Mouse (Mus musculus) forebrain, embryonic 16.5 days (tissue): ENCODE measurements around the gene Slc24a4. TPM values are rescaled to one million over a fixed set of nuclear protein-coding genes. Genes with fewer than 3 reads are reported as not detected.

Experiments used
- ATAC-seq: fragments of 200-750 bp; cut with Nextera tagmentation; 2 replicates; pipeline ENCODE4 v1.8.0; 2017; ENCODE audit warnings: mild to moderate bottlenecking, moderate library complexity
- H3K27ac ChIP-seq: fragments of 300-500 bp; sonication (generic); 2 replicates; pipeline ENCODE4 v1.5.1; 2014; ENCODE audit warnings: low read length, control low read depth
- H3K27me3 ChIP-seq: fragments of 300-500 bp; sonication (generic); replicated peaks from 2 replicates; pipeline ENCODE4 v1.6.1; 2014; ENCODE audit warnings: low read length; ENCODE audit not compliant: control insufficient read depth, insufficient read depth
- H3K36me3 ChIP-seq: fragments of 300-500 bp; sonication (generic); 2 replicates; pipeline ENCODE4 v1.6.1; 2014; ENCODE audit not compliant: control insufficient read depth, insufficient read depth
- H3K4me1 ChIP-seq: fragments of 300-500 bp; sonication (generic); replicated peaks from 2 replicates; pipeline ENCODE4 v1.6.1; 2014; ENCODE audit warnings: low read length; ENCODE audit not compliant: control insufficient read depth, insufficient read depth
- H3K4me2 ChIP-seq: fragments of 300-500 bp; sonication (generic); 2 replicates; pipeline ENCODE4 v1.6.1; 2014; ENCODE audit warnings: mild to moderate bottlenecking, low read length, control low read depth
- H3K4me3 ChIP-seq: fragments of 300-500 bp; sonication (generic); replicated peaks from 2 replicates; pipeline ENCODE4 v1.5.1; 2014; ENCODE audit warnings: mild to moderate bottlenecking, low read length, control low read depth
- H3K9ac ChIP-seq: fragments of 300-500 bp; sonication (generic); replicated peaks from 2 replicates; pipeline ENCODE4 v1.6.1; 2014; ENCODE audit warnings: low read depth, low read length, control low read depth
- H3K9me3 ChIP-seq: fragments of 300-500 bp; sonication (generic); 2 replicates; pipeline ENCODE4 v1.6.1; 2016; ENCODE audit warnings: low read length; ENCODE audit not compliant: control insufficient read depth
- WGBS: fragments of 180-500 bp; shearing (Covaris S2); extraction: QIAGEN DNeasy Blood & Tissue Kit; methylation state at CpG from one replicate; pipeline ENCODE4 v1.1.7; 2014; 5-methylcytosine and 5-hydroxymethylcytosine counted together
- polyA plus RNA-seq: library from polyadenylated mRNA; unstranded; fragments of >200 nt; fragmentation: Nextera tagmentation; extraction: Ambion mirVana; gene quantifications from 2 replicates; pipeline ENCODE4 v1.2.1, GENCODE M21; 2015

Slc24a4 gene
- polyA plus RNA-seq, 1 experiment from 2014 or later: 1.3 TPM

DNA sequence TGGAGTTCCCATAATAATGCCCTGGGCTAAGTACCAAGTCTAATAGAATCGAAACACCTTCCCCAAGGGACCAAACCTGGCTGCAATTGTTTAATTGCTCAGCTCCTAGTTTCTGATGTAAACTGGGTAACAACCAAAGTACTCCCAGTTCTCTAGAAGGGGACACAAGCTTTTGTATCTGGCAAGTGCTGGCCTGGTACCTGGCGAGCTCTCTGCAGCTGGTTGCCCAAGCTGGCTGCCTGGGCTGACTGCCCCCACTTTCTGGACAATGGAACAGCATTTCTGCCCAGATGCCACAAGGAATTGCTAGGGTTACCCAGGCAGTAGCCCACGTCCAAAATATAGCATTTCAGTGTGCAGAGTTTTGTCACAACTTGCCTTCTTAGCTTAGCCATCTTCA lies 12.0 kb upstream of the Slc24a4 start:
- no peak overlapping the region for H3K27ac ChIP-seq
- no peaks in the 10 kb centered on the region for H3K9me3 ChIP-seq
- no peak overlapping the region for H3K9ac ChIP-seq
- 71% methylated on average over 3 of the region's 3 CpGs for WGBS
- H3K4me1 ChIP-seq: peaks cover 17% of the 10 kb centered on the region
- no peaks in the 10 kb centered on the region for H3K36me3 ChIP-seq
- H3K4me3 ChIP-seq: no peak overlapping the region
- no peak for ATAC-seq
- no peaks in the 10 kb centered on the region for H3K27me3 ChIP-seq
- no peak overlapping the region for H3K4me2 ChIP-seq

DNA sequence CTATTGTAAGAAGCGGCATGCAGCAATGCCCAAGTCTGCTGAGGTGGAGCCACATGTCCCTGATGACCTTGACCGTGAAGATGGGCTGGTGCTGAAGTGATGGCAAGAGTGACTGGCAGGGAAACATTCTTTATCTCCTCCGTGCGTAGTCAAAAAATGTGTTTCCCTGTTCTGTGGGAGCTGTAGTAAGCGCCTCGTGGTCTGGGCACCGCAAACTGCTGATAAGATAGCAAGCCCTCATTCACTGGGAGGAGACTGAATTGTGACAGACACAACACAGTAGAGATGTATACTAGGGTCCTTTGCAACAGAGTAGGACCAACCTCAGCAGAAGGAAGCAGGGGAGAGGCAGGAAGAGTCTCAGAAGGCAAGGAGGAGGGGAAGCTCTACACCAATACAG lies 10.5 kb upstream of the Slc24a4 start:
- 93% methylated on average over 7 of the region's 7 CpGs for WGBS
- no peak overlapping the region for H3K4me2 ChIP-seq
- H3K9me3 ChIP-seq: no peaks in the 10 kb centered on the region
- H3K9ac ChIP-seq: no peak overlapping the region
- no peak overlapping the region for H3K4me3 ChIP-seq
- no peaks in the 10 kb centered on the region for H3K36me3 ChIP-seq
- ATAC-seq: no peak
- H3K27ac ChIP-seq: no peak overlapping the region
- peaks cover 3% of the 10 kb centered on the region for H3K4me1 ChIP-seq
- no peaks in the 10 kb centered on the region for H3K27me3 ChIP-seq

DNA sequence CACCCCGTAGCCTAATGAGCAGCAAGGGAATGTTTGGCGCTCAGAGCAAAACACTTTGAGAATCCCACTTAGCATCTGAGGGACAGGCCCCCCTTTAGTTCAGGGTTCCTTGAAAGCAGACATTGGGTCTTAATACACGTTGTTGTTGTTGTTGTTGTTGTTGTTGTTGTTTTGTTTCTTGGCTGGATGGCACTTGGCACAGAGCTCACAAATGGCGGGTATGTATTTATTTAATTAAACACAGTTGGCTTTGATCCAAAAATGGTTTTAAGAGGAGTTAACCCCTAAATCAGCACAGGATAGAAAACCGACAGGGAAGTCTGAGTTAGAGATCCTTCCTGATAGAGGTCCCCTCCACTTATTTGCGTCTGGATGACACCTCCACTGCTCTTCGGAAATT lies 932 bp upstream of the Slc24a4 start:
- H3K4me2 ChIP-seq: peak overlapping the region; percentile 100
- H3K9ac ChIP-seq: no peak overlapping the region
- no peaks in the 10 kb centered on the region for H3K9me3 ChIP-seq
- peaks cover 27% of the 10 kb centered on the region for H3K4me1 ChIP-seq
- H3K27me3 ChIP-seq: peaks cover 2% of the 10 kb centered on the region; the same call in 1 of the 2 replicates
- no peak overlapping the region for H3K27ac ChIP-seq
- 0 out of 2 replicates have a peak, but pooled peaks have one; percentile 8 for ATAC-seq
- no peaks in the 10 kb centered on the region for H3K36me3 ChIP-seq
- WGBS: 3% methylated on average over 7 of the region's 7 CpGs
- H3K4me3 ChIP-seq: peak overlapping the region; percentile 59

DNA sequence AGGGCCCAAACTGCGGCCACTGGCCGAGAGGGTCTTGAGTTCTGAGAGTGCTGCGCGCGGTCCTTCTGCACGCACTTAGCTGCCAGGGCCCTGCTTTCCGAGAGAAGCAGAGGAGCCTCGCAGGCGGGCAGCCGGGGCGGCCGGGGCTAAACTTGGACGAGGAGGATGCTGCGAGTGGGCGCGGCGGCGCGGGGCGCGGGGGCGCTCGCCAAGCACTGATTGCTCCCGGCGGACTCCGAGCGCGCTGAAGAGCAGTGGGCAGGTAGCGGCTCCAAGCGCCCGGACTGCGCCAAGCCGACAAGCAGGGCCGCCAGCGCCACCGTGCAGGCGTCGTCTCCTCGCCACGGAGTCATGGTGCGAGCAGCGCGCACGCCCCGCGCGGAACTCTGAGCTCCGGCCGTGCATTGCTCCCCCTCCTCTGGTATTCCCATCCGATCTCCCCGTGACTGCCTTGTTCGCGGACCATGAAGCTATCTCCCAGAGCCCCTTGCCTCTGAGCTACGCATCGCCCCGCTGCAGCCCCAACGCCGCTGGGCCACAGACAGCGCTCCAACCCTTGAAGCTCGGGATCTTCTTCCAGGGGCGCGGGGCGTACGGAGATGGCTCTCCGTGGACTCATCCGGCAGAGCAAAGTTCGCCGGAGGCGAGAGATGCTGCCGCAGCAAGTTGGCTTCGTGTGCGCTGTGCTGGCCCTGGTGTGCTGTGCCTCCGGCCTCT lies 416 bp downstream of the Slc24a4 start:
- Histone ChIP-seq H3K4me3 (peak overlapping the region; percentile 59), H3K27me3 (peaks cover 2% of the 10 kb centered on the region; the same call in 1 of the 2 replicates), H3K9me3 (no peaks in the 10 kb centered on the region), H3K4me2 (peak overlapping the region; percentile 100), H3K4me1 (peaks cover 27% of the 10 kb centered on the region), H3K9ac (peak overlapping the region; percentile 55), H3K36me3 (no peaks in the 10 kb centered on the region), H3K27ac (no peak overlapping the region)
- ATAC-seq: peak; percentile 88
- whole genome bisulfite sequencing: under 1% methylated on average over 71 of the region's 73 CpGs

DNA sequence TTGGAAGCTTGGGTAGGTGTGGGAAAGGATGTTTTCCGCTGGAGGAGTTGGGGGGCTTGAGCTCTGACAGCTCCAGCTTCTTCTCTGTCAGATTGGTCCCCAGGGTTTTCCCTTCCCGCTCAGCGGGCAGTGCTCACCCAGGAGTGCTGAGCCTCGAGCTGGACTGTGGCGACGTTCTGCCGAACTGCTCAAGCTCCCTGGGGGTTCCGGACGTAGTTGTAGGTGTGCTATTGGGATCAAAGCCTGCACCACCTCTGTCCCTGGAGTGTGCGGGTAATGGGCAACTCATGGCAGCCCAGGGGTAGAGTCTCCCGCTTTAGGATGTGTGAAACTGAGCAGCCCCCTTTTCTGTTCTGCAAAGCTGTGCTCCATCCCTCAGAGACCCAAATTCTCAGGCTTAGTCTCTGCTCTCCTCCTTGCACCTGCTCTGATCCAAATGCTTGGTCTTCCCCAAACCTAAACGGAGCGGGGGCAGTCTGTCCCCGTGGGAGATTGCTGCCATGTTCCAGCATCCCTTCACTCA lies 1.0 kb downstream of the Slc24a4 start:
- Histone ChIP-seq H3K4me3 (peak overlapping the region; percentile 59), H3K9ac (peak overlapping the region; percentile 55), H3K4me2 (peak overlapping the region; percentile 100), H3K4me1 (peaks cover 27% of the 10 kb centered on the region), H3K9me3 (no peaks in the 10 kb centered on the region), H3K36me3 (no peaks in the 10 kb centered on the region), H3K27ac (no peak overlapping the region), H3K27me3 (peaks cover 2% of the 10 kb centered on the region; the same call in 1 of the 2 replicates)
- under 1% methylated on average over 14 of the region's 14 CpGs for WGBS
- peak; percentile 18; the same call in 1 of the 2 replicates for ATAC-seq

DNA sequence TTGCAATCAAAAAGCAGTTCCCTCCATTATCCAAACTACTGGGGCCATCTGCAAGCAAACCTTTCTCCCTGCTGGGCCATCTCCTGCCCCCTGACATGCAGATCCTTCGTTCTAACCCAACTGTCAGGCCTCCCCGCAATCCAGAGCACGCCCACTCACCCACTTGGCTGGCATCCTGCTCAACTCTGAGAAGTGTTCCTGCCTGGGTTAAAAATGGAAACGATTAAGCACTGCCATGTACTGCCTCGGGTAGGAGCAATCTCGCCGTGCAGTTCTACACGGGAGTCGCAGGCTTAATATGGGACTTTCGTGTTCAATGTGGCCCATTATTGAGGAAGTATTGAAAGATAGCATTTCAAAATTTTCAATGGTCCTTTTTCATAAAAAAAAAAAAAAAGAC lies 11.2 kb downstream of the Slc24a4 start:
- no peaks in the 10 kb centered on the region for H3K36me3 ChIP-seq
- ATAC-seq: no peak
- no peak overlapping the region for H3K4me3 ChIP-seq
- no peaks in the 10 kb centered on the region for H3K4me1 ChIP-seq
- no peaks in the 10 kb centered on the region for H3K9me3 ChIP-seq
- H3K9ac ChIP-seq: no peak overlapping the region
- 83% methylated on average over 10 of the region's 10 CpGs for WGBS
- H3K27me3 ChIP-seq: no peaks in the 10 kb centered on the region; the same call in 1 of the 2 replicates
- H3K4me2 ChIP-seq: no peak overlapping the region
- no peak overlapping the region for H3K27ac ChIP-seq

DNA sequence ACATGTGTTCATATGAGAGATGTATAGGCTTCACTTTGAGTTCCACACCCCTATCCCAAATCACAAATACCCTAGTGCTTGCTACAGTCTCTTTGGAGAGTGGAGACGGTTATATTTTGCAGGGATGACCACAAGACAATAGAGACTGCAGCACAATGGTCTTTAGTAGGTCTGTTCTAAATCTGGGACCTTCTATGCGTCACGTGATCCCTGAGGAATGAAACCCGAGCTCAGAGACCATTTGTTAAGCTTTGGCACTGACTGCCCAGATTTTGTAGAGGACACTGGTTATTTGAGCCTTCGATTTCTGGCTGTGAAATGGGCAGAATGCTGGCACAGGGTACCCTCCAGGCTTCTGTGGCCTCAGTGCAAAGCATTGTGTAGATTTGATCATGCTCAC lies 12.8 kb downstream of the Slc24a4 start:
- Histone ChIP-seq H3K27ac (no peak overlapping the region), H3K36me3 (no peaks in the 10 kb centered on the region), H3K4me2 (no peak overlapping the region), H3K9ac (no peak overlapping the region), H3K4me1 (no peaks in the 10 kb centered on the region), H3K4me3 (no peak overlapping the region), H3K27me3 (no peaks in the 10 kb centered on the region; the same call in 1 of the 2 replicates), H3K9me3 (no peaks in the 10 kb centered on the region)
- no peak for ATAC-seq
- 70% methylated on average over 5 of the region's 5 CpGs for WGBS

DNA sequence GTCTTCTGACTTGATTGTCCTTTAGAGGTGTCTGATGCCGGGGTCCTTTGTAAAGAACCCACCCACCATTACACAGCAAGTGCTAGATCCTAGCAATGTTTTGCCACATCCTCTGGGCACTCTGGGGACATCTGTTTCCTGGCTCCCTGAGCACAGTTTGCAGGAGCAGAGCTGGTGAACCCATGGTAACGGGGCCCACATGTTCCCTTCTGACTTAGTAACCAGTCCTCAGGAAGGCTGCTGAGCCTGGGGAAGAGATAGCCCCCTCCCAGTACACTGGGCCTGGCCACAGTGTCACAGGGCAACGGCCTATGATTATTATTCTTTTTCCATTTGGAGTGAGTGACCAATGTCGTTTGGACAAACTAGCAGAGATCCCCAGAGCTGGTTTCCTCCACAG lies 19.1 kb downstream of the Slc24a4 start:
- no peaks in the 10 kb centered on the region; the same call in 1 of the 2 replicates for H3K27me3 ChIP-seq
- no peak overlapping the region for H3K9ac ChIP-seq
- H3K27ac ChIP-seq: no peak overlapping the region
- H3K4me1 ChIP-seq: no peaks in the 10 kb centered on the region
- 64% methylated on average over 4 of the region's 4 CpGs for WGBS
- H3K9me3 ChIP-seq: no peaks in the 10 kb centered on the region
- no peaks in the 10 kb centered on the region for H3K36me3 ChIP-seq
- no peak overlapping the region for H3K4me3 ChIP-seq
- no peak overlapping the region for H3K4me2 ChIP-seq
- ATAC-seq: no peak

DNA sequence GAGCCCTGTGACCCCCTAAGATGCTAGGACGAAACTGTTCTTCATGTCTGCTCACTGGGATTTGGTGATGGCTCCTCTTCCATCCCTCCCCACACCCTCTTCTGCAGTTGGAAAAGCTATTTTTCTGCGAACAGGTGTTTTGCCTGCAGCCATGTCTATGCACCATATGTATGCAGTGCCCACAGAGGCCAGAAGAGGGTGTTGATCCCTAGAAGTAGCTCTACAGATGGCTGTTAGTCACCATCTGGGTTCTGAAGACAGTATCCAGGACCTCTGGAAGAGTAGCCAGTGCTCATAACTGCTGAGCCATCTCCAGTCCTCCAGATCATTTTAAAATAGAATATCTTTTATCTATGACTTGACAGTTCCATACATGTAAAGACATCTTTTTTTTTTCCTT lies 20.2 kb downstream of the Slc24a4 start:
- Histone ChIP-seq H3K36me3 (no peaks in the 10 kb centered on the region), H3K4me3 (no peak overlapping the region), H3K27me3 (no peaks in the 10 kb centered on the region; the same call in 1 of the 2 replicates), H3K4me2 (no peak overlapping the region), H3K27ac (no peak overlapping the region), H3K9me3 (no peaks in the 10 kb centered on the region), H3K9ac (no peak overlapping the region), H3K4me1 (no peaks in the 10 kb centered on the region)
- no peak for ATAC-seq
- WGBS: 88% methylated on average over 2 of the region's 2 CpGs
